In the genomic region with DNA sequence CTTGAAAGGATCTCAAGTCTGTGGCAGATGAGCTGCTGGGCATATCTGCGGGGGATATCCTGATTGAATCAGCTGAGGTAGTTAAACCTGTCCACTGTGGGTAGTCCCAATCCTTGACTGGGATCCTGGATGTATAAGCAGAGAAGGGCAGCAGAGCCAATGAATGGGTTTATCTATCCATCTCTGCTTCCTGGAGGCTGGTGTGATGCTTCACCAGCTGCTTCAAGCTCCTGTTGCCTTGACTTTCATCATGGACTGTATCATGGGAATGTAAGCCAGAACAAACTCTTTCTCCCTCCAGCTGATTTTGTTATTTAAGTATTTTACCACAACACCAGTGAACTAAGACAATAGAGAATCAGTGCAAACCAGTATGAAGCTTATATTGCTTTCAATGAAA, we compare ENCODE assay signal across 16 mouse cellular contexts.
DNase-seq lines count a peak whose midpoint lies in the region; TF ChIP-seq lines count a peak whose summit lies in the region.
"Had no signal": no experiment of that assay in that cellular context is flagged by ENCODE, and none has a peak within 500 bp of the region (broad histone marks: within the 10 kb centered on the region; RNA-seq: fewer than 3 reads in every experiment).

No protein-coding gene starts in this region.

- H3K27me3 ChIP-seq in myocyte (ENCODE audit: control insufficient read depth, insufficient read depth, insufficient read length) = no peaks in the 10 kb centered on the region
- H3K27me3 ChIP-seq: Patski had no signal

- H3K79me2 ChIP-seq in myocyte (ENCODE audit: control insufficient read depth, insufficient read depth) = no peaks in the 10 kb centered on the region

- no peak for TF ChIP-seq POLR2A in myocyte (IDR thresholded peaks at IDR 0.05; ENCODE audit: insufficient read length, low read depth)

- DNase-seq in heart, adult 11 months = peak; percentile 76
- DNase-seq in heart, postnatal 14 days = no peak
- DNase-seq in ovary, postnatal 14 days (ENCODE audit: low spot score) = no peak
- DNase-seq: adrenal gland, adult 2 months; adrenal gland, adult 8-10 months; adrenal gland, postnatal 10 days; adrenal gland, postnatal 14 days; adrenal gland, postnatal 25 days; adrenal gland, postnatal 36 days; B cell, adult 2 months; cerebellum, adult 11 months; cerebellum, adult 11-12 months; cerebellum, adult 18-20 months had no signal

- H3ac ChIP-seq in myocyte (ENCODE audit: control insufficient read depth, insufficient read length) = no peak overlapping the region

- no peak overlapping the region for H3K4me2 ChIP-seq in myocyte (ENCODE audit: low read depth)

- intact Hi-C loops in heart, postnatal 14 days (cut with DNase I) = no loop called here

- no peak overlapping the region for H3K4me3 ChIP-seq in myocyte

- no peaks in the 10 kb centered on the region for H3K36me3 ChIP-seq in myocyte (ENCODE audit: control insufficient read depth, insufficient read depth)
- H3K36me3 ChIP-seq: G1E had no signal

TF ChIP-seq in myocyte, 11 proteins besides CTCF, POLR2A, EP300 and RAD21:
- TF ChIP-seq TCF3 (IDR thresholded peaks at IDR 0.05; ENCODE audit: insufficient read length, low read depth) (no peak), CEBPB (IDR thresholded peaks at IDR 0.05; ENCODE audit: insufficient read depth, poor library complexity, severe bottlenecking) (peak; percentile 64; the same call in 1 of the 2 replicates)
